Mouse (Mus musculus) midbrain, embryonic 11.5 days (tissue): ENCODE results near the gene Tfap2c. TPM values are rescaled to one million over a fixed set of nuclear protein-coding genes. Genes with fewer than 3 reads are reported as not detected.
A peak's percentile ranks its signal among the peaks of the same experiment; 100 is the strongest.

Experiments
- ATAC-seq: fragments of 200-750 bp; cut with Nextera tagmentation; 2 replicates; pipeline ENCODE4 v1.8.0; 2017; ENCODE audit warnings: moderate TSS enrichment, moderate library complexity; ENCODE audit not compliant: low FRiP score
- DNase-seq: peaks from one replicate; pipeline ENCODE4 v3.0.0; 2015; ENCODE audit warnings: low spot score; ENCODE audit errors: missing footprints
- H3K27ac ChIP-seq: fragments of 300-500 bp; sonication (generic); 2 replicates; pipeline ENCODE4 v1.5.1; 2014; ENCODE audit warnings: low read depth, low read length
- H3K27me3 ChIP-seq: fragments of 300-500 bp; sonication (generic); 2 replicates; pipeline ENCODE4 v1.6.1; 2014; ENCODE audit warnings: mild to moderate bottlenecking, low read length, moderate library complexity, mixed read lengths; ENCODE audit not compliant: control insufficient read depth, insufficient read depth
- H3K36me3 ChIP-seq: fragments of 300-500 bp; sonication (generic); 2 replicates; pipeline ENCODE4 v1.6.1; 2014; ENCODE audit warnings: mild to moderate bottlenecking, low read length, moderate library complexity, mixed read lengths; ENCODE audit not compliant: control insufficient read depth, insufficient read depth
- H3K4me1 ChIP-seq: fragments of 300-500 bp; sonication (generic); 2 replicates; pipeline ENCODE4 v1.6.1; 2014; ENCODE audit warnings: low read length; ENCODE audit not compliant: control insufficient read depth, insufficient read depth
- H3K4me2 ChIP-seq: fragments of 300-500 bp; sonication (generic); 2 replicates; pipeline ENCODE4 v1.6.1; 2014; ENCODE audit warnings: mild to moderate bottlenecking, moderate library complexity
- H3K4me3 ChIP-seq: fragments of 300-500 bp; sonication (generic); 2 replicates; pipeline ENCODE4 v1.5.1; 2014; ENCODE audit warnings: low read depth, low read length
- H3K9ac ChIP-seq: fragments of 300-500 bp; sonication (generic); 2 replicates; pipeline ENCODE4 v1.6.1; 2014; ENCODE audit warnings: low read length
- H3K9me3 ChIP-seq: fragments of 300-500 bp; sonication (generic); 2 replicates; pipeline ENCODE4 v1.6.1; 2016; ENCODE audit warnings: low read length; ENCODE audit not compliant: control insufficient read depth
- WGBS: fragments of 180-500 bp; shearing (Covaris S2); extraction: QIAGEN DNeasy Blood & Tissue Kit; methylation state at CpG from one replicate; pipeline ENCODE4 v1.1.7; 2014; 5-methylcytosine and 5-hydroxymethylcytosine counted together
- polyA plus RNA-seq: library from polyadenylated mRNA; unstranded; fragments of >200 nt; fragmentation: Nextera tagmentation; extraction: Ambion mirVana; gene quantifications from 2 replicates; pipeline ENCODE4 v1.2.1, GENCODE M21; 2014

Tfap2c gene
- 2.8 and 4.5 TPM in 2 replicates for polyA plus RNA-seq

DNA sequence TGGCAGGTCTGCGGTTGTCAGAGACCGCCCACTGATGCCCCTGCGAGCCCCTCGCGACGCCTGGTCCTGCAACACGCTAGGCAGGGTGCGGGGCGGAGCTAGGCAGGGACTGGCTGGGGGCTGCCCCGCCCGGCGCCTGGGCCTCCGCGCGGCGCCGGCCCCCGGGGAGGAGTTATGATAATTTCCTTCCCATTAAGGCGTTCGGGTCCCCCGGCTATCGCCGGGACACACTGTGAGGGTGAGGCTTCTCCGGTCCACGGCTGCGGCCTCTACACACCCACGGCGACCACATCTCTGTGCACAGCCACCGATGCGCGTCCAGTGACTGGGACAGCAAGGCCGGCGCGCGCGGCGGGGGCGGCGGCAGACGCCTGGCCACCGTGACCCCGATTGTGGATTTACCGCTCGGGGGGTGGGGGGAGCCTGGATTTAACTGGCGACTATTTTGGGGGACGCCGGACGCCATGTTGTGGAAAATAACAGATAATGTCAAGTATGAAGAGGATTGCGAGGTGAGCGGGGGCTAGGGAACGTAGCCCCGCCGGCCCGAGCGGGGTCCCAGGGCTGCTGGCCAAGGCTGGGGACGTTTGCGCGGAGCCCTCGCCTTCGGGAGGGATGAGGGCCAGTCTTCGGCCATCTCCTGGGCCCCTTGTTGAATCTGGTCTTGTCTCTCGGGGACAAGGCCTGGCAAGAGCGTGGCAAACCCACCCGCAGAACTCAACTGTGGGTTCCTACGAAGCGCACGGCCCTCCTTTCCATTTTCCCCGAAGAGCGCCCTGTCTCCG is at the start of gene Tfap2c:
Gene Tfap2c, plus strand, starts transcription at position 223 of the 785 bp plus-strand sequence.
- Histone ChIP-seq H3K9ac (no peak within 1 kb of the TSS), H3K4me3 (peak within 1 kb of the TSS; percentile 29), H3K9me3 (no peaks in the 10 kb centered on the region), H3K27ac (no peak within 1 kb of the TSS), H3K4me1 (peaks cover 33% of the 10 kb centered on the region), H3K4me2 (peak within 1 kb of the TSS; percentile 43), H3K36me3 (no peaks in the 10 kb centered on the region), H3K27me3 (peaks cover 98% of the 10 kb centered on the region)
- DNase-seq (peak; percentile 93), ATAC-seq (peak; percentile 58)
- WGBS: 1% methylated on average over 70 of the region's 70 CpGs

- DNase-seq (no peak), ATAC-seq (no peak)
- H3K4me1 ChIP-seq: no peaks in the 10 kb centered on the region
- H3K4me2 ChIP-seq: no peak overlapping the region
- H3K27ac ChIP-seq: no peak overlapping the region
- no peaks in the 10 kb centered on the region for H3K27me3 ChIP-seq
- H3K9me3 ChIP-seq: no peaks in the 10 kb centered on the region
- 56% methylated on average over 7 of the region's 7 CpGs for WGBS
- H3K9ac ChIP-seq: no peak overlapping the region
- H3K36me3 ChIP-seq: no peaks in the 10 kb centered on the region
- no peak overlapping the region for H3K4me3 ChIP-seq
Measured at GRCm38 (mm10) chr2:172500752-172501316, 48.6 kb upstream of the Tfap2c start.

DNA sequence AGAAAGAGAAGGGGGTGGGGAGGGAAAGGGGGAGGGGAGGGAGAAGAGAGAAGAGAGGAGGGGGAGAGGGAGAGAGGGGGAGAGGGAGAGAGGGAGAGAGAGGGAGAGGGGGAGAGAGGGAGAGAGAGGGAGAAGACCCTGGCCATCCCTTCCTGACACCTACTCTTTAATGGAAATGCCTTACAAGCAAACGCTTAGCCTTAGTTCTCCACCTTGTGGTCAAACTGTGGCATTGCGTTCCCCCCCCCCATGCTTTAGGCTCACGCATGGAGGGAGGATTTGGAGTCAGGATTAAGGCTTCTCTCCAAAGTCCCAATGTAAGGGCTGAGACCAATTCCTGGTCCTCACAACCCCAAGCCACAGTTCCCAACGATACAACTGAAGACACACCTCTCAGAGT is 48.1 kb upstream of the Tfap2c start:
- WGBS: 2% methylated on average over 4 of the region's 4 CpGs
- H3K27me3 ChIP-seq: no peaks in the 10 kb centered on the region
- no peaks in the 10 kb centered on the region for H3K9me3 ChIP-seq
- H3K4me2 ChIP-seq: no peak overlapping the region
- DNase-seq (peak; percentile 94), ATAC-seq (peak; percentile 30; the same call in 1 of the 2 replicates)
- H3K9ac ChIP-seq: no peak overlapping the region
- no peak overlapping the region for H3K4me3 ChIP-seq
- no peaks in the 10 kb centered on the region for H3K4me1 ChIP-seq
- H3K27ac ChIP-seq: no peak overlapping the region
- no peaks in the 10 kb centered on the region for H3K36me3 ChIP-seq

- 75% methylated on average over 14 of the region's 14 CpGs for WGBS
Measured at GRCm38 (mm10) chr2:172502168-172502567, 47.2 kb upstream of the Tfap2c start.

GRCm38 (mm10) chr2:172506121-172506520 is 43.3 kb upstream of the Tfap2c start:
- WGBS: 88% methylated on average over 7 of the region's 7 CpGs
- Histone ChIP-seq H3K27ac (no peak overlapping the region), H3K36me3 (no peaks in the 10 kb centered on the region), H3K4me2 (no peak overlapping the region), H3K4me3 (no peak overlapping the region), H3K27me3 (no peaks in the 10 kb centered on the region), H3K9me3 (no peaks in the 10 kb centered on the region), H3K4me1 (no peaks in the 10 kb centered on the region), H3K9ac (no peak overlapping the region)
- no peak for ATAC-seq
- DNase-seq: no peak

More at GRCm38 (mm10) chr2:172502168-172502567, 47.2 kb upstream of the Tfap2c start:
- no peak for ATAC-seq
- H3K27me3 ChIP-seq: no peaks in the 10 kb centered on the region
- H3K4me3 ChIP-seq: no peak overlapping the region
- DNase-seq: no peak
- H3K4me1 ChIP-seq: no peaks in the 10 kb centered on the region
- H3K36me3 ChIP-seq: no peaks in the 10 kb centered on the region
- no peak overlapping the region for H3K27ac ChIP-seq
- H3K4me2 ChIP-seq: no peak overlapping the region
- no peaks in the 10 kb centered on the region for H3K9me3 ChIP-seq
- H3K9ac ChIP-seq: no peak overlapping the region

DNA sequence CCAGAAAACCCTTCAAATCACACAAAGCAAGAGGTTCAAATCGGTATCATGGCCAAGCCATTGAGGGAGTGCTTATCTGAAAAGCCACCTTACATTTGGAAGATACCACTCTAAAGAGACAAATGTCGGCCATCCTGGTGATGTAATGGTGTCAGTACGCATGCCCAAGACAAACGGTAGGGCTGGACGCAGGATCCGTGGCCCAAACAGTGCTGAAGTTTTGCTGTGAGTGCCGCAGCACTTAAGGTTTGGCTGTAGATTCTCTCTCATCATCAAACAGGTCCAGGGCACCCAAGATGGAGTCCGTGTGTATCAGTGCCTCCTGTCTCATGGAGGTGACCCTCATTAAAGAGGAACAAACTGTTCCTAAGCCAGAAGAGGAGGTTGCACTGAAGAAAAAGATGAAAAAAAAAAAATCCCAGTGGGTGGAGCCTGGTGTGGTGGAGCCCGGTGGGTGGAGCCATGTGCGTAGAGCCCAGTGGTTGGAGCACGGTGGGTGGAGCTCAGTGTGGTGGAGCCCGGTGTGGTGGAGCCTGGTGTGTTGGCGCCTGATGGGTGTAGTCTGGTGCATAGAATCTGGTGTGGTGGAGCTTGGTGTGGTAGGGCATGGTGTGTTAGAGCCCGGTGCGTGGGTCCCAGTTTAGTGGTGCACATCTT is 39.2 kb upstream of the Tfap2c start:
- H3K4me1 ChIP-seq: no peaks in the 10 kb centered on the region
- 88% methylated on average over 15 of the region's 15 CpGs for WGBS
- H3K9ac ChIP-seq: no peak overlapping the region
- no peak for ATAC-seq
- H3K27ac ChIP-seq: no peak overlapping the region
- no peak overlapping the region for H3K4me3 ChIP-seq
- H3K27me3 ChIP-seq: no peaks in the 10 kb centered on the region
- no peak for DNase-seq
- H3K9me3 ChIP-seq: no peaks in the 10 kb centered on the region
- no peaks in the 10 kb centered on the region for H3K36me3 ChIP-seq
- no peak overlapping the region for H3K4me2 ChIP-seq

- 61% methylated on average over 3 of the region's 3 CpGs for WGBS
- Histone ChIP-seq H3K4me1 (no peaks in the 10 kb centered on the region), H3K4me2 (no peak overlapping the region), H3K4me3 (no peak overlapping the region), H3K9me3 (no peaks in the 10 kb centered on the region), H3K36me3 (no peaks in the 10 kb centered on the region), H3K27me3 (no peaks in the 10 kb centered on the region), H3K9ac (no peak overlapping the region), H3K27ac (no peak overlapping the region)
- no peak for DNase-seq
- no peak for ATAC-seq
Measured at GRCm38 (mm10) chr2:172510899-172511298, 38.5 kb upstream of the Tfap2c start.

DNA sequence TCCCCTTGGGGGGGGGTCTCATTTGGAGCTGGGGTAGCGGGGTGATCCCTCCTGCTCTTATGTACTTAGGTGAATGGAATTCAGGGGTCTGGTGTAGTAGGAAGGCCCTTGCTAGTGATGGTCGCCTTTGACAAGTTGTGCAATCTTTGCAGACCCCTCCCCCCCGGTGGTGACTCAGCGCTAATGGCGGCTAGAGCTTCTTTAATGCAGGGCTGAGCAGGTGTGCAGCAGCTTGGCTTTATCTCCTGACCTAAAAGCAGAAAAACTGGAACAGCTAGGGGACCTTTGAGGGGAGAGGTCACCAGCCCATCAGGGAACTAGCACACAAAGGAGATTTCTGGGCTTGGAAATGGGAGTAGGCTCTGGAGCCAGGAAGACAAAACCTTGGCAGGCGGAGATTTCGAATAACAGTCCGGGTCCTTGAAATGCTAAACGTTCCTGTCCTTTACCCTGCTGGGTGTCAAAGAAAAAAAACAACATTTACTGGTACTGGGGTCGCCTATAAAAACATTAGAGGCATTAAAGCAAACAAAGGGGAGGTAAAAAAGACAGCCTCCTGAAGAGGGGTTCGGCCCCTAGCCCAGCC is 32.9 kb upstream of the Tfap2c start:
- no peaks in the 10 kb centered on the region for H3K9me3 ChIP-seq
- H3K36me3 ChIP-seq: no peaks in the 10 kb centered on the region
- no peak overlapping the region for H3K4me3 ChIP-seq
- H3K27me3 ChIP-seq: no peaks in the 10 kb centered on the region
- ATAC-seq (0 out of 2 replicates have a peak, but pooled peaks have one; percentile 14), DNase-seq (no peak)
- no peaks in the 10 kb centered on the region for H3K4me1 ChIP-seq
- no peak overlapping the region for H3K4me2 ChIP-seq
- no peak overlapping the region for H3K27ac ChIP-seq
- WGBS: 26% methylated on average over 11 of the region's 11 CpGs
- H3K9ac ChIP-seq: no peak overlapping the region
